Mouse (Mus musculus): ENCODE results near the gene Xlr5c.
A peak's percentile ranks its signal among the peaks of the same experiment; 100 is the strongest.
"Not testable (repeated sequence)": the region's sequence is repeated elsewhere in the genome, so short reads cannot be mapped to it uniquely, and the experiment has no call there.

Gene Xlr5c

DNA sequence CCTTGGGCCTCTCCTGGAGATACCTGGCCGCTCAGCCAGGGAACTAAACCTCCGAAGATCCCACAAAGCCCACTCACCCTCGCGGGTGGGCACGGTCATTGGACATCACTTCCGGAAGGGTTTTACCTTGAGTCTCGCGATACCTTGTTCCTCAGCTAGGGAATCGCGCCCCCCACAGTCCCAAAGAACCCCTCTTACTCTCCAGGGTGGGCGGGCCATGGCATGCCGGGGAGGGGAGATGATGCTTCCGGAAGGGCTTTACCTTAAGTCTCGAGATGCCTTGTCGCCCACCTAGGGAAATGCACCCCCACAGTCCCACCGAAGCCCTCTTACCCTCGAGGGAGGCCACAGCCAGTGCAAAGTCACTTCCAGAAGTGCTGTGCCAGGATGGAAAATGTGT lies at the start of gene Xlr5c, which contains the start of gene Xlr5a:
Gene Xlr5c (minus strand): TSS at position 101 of the 400 bp plus-strand sequence.
Gene Xlr5a (minus strand): TSS at position 101 of the 400 bp plus-strand sequence.
- DNase-seq, result not testable (repeated sequence)

- peak; percentile 81 to 89 for DNase-seq
These were observed 49.7 kb upstream of the Xlr5c start, which contains the start of gene Zfp275 for GRCm38 (mm10) chrX:73342483-73342895. Gene Zfp275 (plus strand): TSS chrX:73342621.

DNA sequence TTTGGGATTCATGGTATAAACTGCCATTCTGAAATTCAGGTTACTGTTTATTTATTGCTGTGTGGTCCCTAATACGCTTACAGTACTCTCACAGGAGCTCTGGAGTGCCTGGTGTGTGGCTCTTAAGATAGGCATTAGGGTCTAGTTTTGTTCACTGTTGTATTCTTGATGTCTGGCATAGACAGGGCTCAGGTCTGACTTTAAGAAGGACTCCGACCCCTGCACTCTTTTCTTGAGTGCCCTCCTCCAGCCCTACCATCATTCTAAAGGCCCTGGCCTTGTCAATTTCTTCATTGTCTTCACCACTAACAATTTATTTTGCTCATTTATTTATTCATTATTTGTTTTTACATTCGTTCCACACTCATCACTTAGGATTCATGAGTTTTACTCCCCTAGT lies 49.3 kb upstream of the Xlr5c start:
- DNase-seq, result no peak

DNA sequence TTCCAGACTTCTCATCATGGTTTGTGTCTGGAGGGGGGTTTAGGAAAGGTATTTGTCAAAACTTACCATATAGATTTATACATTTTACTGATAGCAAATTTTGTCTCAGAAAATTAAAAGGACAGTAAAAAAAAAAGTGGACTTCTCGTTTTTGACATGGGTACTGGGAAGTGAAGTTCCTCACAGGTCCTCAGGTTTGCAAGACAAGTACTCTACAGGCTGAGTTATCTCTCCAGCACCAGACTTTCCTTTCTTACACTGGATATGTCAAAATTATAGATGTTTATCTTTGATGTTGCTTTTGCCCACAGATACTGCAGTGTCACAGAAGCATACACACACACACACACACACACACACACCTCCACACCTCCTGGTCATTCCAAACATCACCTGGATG lies 48.7 kb upstream of the Xlr5c start:
- DNase-seq, result no peak

- no peak for DNase-seq
These were observed 44.0 kb upstream of the Xlr5c start, which contains the start of gene Gm45015 for GRCm38 (mm10) chrX:73336740-73337139. Gene Gm45015 (minus strand): TSS chrX:73336840.

DNA sequence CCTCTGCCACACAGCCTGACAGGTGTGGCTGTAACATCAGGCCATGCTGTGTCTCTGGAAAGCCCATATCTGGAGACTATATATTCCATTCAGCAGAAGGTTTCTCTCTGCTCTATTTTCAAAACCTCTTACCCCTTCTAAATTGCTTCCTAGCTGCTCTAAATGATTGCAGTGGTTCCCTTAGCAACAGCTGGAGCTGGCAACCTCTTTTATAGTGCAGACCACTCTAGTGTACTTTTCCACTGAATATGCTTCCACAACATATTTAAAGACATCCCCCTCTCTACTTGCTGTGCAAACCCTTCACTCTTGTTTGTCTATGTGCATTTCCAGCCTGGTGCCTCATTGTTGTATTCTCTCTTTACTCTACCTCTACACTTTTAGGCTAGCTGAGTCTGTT lies 40.8 kb upstream of the Xlr5c start:
- DNase-seq, result no peak

- DNase-seq, result no peak
These were observed 34.4 kb upstream of the Xlr5c start for GRCm38 (mm10) chrX:73327215-73327614.

- DNase-seq, result no peak
These were observed 28.3 kb upstream of the Xlr5c start for GRCm38 (mm10) chrX:73321029-73321428.

DNA sequence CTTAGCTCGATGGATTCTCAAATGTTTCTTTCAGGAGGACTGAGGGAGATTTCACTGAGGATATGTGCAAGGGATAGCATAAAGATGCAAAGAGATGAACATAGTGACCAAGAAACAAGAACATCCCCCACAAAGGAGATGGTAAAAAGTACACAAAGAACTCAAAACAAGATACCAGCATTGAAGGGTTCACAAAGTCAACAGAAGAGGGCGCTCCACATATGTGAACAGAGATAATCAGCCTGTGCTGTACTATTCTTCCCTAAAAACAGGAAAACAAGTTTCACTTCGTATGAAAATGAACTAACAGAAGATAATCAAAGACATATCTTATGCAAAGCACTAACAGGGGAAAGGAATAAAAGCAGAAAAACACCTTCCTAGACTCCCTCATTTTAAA lies 19.7 kb upstream of the Xlr5c start:
- DNase-seq, result peak in 1 of 2 experiments; percentile 12

GRCm38 (mm10) chrX:73295745-73296144 lies 3.0 kb upstream of the Xlr5c start:
- not testable (repeated sequence) for DNase-seq

DNA sequence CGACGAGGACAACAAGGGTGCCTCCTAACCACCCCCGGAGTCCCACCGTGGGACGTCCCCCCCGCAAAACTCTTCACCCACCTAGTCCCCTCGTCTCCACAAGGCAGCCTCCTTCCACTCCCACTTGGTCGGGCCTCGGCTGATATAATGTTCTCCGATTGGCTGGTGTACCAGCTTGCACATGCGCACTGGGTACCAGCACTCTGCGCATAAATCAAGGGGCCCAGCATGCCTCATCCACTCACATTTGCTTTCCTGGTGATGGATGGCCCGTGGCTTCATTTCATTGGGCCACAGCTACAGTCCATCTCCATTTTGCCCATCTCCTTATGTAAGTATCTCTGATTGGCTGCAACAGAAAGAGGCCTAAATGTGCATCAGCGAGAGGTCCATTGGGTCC lies 27.5 kb downstream of the Xlr5c start, which contains the start of gene Xlr3c:
Gene Xlr3c (minus strand): TSS at position 121 of the 400 bp plus-strand sequence.
- DNase-seq, result not testable (repeated sequence)

GRCm38 (mm10) chrX:73262428-73262827 lies 30.3 kb downstream of the Xlr5c start:
- DNase-seq, result not testable (repeated sequence)

GRCm38 (mm10) chrX:73242821-73243325 lies 49.9 kb downstream of the Xlr5c start, which contains the start of gene Xlr4c:
Gene Xlr4c (minus strand): TSS chrX:73243130.
- DNase-seq, result peak; percentile 6 to 58
